Mouse (Mus musculus) liver, embryonic 14.5 days (tissue): ENCODE measurements at regions not wholly inside any gene's neighbourhood (a gene's known extent, or its start where the extent isn't known, plus 50 kb on each side); places are given as distances from the start of the nearest gene placed in this dataset.

Source experiments
- CTCF ChIP-seq: IDR thresholded peaks from 2 replicates; pipeline ENCODE4 v1.5.1; 2016; ENCODE audit warnings: antibody characterized with exemption, low read depth, control low read depth
- EP300 ChIP-seq: IDR thresholded peaks from 2 replicates; pipeline ENCODE4 v1.6.1; 2016; ENCODE audit warnings: antibody characterized with exemption, low read depth

DNA sequence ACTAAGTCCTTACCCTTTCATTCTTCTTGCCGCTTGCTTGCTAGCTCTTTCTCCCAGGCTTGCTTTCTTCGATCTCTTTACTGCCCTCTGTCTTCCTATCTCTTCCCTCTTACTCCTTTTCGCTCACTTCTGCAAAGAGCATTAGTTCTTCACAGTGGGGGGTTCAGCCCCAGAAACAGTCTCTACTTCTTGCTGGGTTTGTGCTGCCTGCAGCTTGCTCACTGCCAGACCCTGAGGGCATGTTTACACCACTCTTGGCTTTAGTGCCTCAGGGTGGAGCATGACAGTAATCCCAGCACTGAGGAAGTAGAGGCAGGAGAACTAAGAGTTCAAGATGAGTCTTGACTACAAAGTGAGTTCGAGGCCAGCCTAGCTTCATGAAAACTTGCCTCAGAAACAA lies 538.0 kb upstream of the Adam5 start:
- TF ChIP-seq CTCF (no peak), EP300 (no peak)
